Mouse (Mus musculus): ENCODE measurements at regions not wholly inside any gene's neighbourhood (a gene's known extent, or its start where the extent isn't known, plus 50 kb on each side); places are given as distances from the start of the nearest gene placed in this dataset.
"Not testable (repeated sequence)": the region's sequence is repeated elsewhere in the genome, so short reads cannot be mapped to it uniquely, and the experiment has no call there.

DNA sequence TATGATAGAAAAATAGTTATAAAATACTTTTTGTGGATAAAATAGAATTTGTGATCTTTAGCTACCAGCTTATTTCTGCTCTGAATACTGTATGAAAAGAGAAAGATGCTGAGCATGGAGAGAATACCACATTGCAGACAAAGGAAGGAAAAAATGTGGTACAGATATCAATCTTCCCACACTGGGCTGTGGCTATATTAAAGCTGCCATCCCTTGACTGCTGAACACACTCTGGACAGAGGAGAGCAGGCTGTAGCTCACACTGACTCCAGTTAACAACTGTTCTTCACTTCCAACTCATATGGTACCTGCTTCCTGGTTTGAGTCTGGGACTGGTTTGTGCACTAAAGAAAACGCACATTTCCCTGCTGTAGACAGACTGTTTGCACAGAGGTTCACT, 76.7 kb upstream of the Try4 start:
- no peak for DNase-seq (ENCODE audit: low read depth, low spot score)

DNA sequence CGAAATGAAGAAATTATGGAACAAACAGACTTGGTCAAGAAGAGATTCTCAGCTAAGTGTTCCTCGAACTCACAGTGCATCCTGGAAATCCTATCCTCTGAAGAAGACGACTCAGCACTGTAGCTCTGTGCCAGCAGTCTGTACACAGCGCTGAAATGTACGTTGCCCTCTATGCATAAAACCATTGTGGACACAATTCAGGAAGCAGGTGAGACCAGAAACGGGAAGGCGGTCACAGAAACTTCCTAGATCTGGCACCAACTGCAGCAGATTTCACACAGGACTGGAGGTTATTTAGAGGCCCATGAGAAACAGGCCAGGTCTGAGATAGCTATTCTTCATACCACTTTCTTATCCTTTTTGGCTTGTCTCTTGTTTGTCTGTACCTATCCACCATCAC, 83.7 kb upstream of the Try4 start:
- DNase-seq (ENCODE audit: low read depth, low spot score) = no peak

DNA sequence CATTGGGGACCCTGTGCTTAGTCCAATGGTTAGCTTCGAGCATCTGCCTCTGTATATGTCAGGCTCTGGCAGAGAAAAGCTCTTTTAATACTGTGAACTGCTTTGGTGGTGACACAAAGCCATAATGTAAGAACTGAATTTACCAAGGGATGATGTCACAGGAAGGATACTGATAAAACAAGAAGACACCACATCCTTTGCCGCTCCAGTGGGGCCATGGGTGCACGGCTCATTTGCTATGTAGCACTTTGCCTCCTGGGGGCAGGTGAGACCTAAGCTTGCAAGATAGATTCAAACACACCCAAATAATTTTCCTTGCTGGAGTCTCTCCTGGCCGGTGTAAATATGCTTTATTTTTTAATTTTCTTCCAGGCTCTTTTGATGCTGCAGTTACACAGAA, 86.2 kb upstream of the Try4 start:
- DNase-seq (ENCODE audit: low read depth, low spot score) = no peak

DNA sequence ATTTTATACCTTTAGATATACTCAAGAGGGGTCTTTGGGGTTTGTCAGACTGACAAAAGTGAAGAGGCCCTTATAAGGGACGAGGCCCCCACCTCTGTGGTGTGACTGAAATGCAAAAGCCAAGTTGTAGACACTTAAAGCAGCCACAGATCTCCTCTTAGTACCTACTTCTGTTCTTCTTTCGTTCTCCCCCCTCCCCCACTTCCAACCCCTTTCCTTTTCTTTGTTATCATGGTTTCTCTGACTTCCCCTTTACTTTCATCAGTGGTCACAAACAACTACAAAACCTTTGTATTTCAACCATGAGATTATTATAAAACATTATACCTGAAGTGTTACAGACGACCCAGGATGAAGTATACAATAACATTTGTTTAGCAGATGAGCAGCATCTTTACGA, 96.2 kb upstream of the Try4 start:
- no peak for DNase-seq (ENCODE audit: low read depth, low spot score)

DNA sequence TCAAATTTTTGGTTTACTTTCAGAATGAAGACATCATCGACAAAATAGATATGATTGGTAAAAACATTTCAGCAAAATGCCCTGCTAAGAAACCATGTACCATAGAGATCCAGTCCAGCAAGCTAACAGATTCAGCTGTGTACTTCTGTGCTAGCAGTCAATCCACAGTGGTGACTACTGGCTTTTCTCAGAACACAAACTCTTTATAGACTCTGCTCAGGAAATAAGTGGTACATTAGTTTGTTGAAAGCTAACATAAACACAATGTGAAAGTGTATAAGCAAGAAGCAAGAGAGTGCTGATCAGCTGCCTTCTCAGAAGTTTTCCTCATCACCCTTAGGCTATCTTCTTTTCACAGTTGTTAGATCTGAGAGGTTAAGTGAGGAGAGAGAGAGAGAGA, 99.2 kb upstream of the Try4 start:
- no peak for DNase-seq (ENCODE audit: low read depth, low spot score)

DNA sequence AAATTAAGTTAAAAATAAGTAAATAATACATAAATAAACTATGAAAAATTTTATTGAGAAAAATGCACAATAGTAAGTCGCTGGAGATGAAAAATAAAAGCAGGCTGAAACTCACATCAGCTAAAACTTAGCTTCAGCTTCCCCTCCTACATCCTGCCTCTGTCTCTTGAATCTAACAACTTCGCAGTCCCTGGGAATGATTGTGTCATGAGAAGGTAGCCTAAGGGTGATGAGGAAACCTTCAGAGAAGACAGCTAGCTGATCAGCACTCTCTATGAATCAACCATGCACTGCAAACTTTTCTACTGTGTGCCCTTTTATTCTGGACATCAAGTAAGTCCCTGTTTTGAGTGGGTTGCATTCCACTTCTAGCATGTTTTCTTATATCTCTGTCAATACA, 99.8 kb upstream of the Try4 start:
- DNase-seq (ENCODE audit: low read depth, low spot score) = no peak

DNA sequence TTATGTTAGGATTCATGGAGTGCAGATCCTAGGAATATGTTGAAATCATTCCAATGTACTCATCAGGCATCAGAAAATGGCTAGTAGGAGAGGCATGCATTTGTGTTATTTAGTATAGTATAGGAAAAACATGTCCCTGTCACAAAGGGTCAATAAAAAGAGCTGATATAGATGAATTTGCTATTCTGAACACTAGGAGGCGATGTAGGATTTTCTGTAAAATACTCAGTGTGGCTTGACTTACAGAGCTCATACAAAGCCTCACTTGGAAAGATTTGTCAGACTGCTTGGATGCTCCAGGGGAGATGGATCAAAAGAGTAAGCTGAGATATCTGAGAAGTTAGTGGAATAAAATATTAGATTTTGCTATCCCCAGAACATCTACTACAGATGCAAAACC, 107.6 kb upstream of the Try4 start:
- DNase-seq (ENCODE audit: low read depth, low spot score) = no peak

DNA sequence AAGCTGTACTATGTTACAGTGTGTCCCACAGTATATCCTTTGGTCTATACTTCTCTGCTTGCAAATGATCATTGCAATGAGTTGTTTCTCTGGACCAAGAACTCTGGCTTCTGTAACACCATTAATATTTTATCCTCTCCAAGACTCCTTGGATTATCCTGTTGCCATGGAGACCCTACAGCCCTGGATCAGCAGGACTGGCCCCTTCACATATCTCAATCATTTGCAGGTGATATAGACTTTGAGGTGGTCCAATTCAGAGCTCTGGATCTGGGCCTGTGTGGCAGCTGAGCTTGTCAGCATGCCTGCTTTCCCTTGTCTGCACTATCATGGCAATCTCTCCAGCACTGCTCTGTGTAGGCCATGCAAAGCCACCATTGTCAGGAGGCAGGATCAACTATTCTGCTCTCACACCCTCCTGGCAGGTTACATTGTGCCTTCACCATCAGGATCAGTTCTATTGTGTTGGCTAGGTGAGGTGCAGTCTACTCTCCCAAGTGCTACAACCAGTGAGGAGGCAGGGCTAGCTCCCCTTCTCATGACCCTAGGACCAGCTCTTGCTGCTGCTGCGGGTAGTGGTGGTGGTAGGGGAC, 110.2 kb upstream of the Try4 start:
- no peak for DNase-seq (ENCODE audit: low read depth, low spot score)

DNA sequence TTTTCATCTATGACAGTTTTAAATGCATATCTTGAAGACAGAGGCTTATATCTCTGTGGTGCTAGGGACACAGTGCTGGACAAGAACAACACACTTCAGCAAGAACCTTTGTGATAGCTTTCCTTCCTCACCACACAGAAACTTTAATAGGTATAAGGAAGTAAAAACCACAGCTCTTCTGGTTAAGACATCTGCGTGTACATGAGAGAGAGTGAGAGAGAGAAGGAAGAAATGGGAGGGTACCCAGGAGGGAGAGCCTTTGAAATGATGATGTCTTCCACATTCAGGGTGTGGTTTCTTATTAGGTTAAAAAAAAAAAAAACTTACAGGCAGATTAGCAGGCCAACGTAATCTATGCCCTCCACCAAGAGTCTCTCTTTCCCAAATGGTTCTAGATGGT, 113.2 kb upstream of the Try4 start:
- DNase-seq (ENCODE audit: low read depth, low spot score) = no peak

DNA sequence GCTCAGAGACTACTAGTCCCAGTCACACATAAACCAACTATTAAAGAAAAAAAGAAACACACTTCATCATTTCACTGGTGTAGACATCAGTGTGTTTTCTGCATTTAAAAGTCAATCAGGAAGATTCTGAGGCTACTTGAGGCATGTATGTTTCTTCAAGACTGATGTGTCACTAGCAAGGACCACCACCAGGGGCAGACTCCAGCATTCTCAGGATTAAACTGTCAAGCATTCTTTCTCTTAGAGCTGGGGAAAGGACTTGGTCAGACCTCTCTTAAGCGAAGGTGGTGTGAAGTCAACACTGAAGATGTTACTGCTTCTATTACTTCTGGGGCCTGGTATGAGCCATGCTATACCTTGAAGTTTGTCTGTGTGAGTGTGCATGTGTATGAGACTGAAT, 114.1 kb upstream of the Try4 start:
- DNase-seq (ENCODE audit: low read depth, low spot score) = no peak

DNA sequence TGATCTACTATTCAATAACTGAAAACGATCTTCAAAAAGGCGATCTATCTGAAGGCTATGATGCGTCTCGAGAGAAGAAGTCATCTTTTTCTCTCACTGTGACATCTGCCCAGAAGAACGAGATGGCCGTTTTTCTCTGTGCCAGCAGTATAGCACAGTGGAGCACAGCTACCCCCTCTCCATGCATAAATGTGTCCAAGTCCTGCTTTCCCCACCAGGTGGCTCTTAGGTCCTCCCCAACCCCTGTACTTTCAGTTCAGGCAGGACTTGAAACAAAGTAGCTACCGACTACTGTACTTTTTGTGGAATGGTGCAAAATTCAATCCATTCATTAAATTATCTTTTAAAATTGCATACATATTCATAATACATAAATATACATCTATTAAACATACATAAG, 123.2 kb upstream of the Try4 start:
- no peak for DNase-seq (ENCODE audit: low read depth, low spot score)

DNA sequence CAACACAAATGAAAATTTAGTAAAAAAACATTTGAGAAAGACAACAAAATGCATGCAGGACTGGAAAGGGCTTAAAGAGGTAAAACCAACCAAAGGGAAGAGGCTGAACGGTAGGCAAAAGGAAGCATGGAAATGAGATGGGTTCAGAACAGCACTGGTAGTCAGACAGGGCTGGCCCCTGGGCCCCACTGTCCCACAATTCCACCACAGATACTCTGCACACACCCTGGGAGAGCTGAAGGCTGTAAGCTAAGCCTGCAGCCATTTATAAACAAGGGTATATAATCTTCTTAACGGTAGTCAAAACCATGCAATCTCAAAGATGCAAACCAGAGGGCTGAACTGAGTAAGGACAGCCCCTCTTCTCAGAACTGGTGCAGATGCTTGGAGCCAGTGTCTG, 124.0 kb upstream of the Try4 start:
- DNase-seq (ENCODE audit: low read depth, low spot score) = no peak

DNA sequence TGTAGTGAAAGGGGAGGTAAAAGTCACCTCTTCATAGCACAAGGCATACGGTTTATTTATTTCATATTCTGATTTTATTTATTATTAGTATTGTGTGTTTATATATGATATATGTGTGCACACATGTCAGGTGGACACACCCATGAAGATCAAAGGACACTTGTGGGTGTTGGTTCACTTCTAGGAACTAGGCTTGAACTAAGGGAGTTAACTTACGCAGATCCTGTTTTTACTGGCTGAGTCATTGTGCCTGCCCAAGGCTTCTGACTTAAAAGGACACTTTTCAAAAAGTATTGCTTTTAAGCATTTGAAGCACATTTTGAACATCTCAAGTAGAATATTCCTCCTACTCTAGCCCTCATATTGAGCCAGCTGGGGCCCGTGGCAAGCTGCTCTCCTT, 124.9 kb upstream of the Try4 start:
- DNase-seq (ENCODE audit: low read depth, low spot score) = no peak

DNA sequence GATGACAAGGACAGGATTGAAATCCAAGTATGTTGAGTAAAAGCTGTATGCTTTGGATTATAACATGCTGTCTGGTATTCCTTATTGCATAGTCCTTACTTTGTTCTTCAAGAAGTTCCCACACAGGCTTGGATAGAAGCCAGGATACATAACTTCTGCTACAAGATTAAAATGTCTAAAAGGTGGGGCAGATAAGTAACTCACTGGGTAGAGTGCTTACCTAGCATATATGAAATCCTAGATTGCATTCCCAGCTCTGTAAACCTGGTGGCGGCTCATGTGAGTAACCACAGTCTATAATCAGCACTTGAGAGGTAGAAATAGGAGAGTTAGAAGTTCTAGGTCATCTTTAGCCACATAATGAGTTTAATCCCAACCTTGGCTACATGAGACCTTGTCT, 126.0 kb upstream of the Try4 start:
- no peak for DNase-seq (ENCODE audit: low read depth, low spot score)

DNA sequence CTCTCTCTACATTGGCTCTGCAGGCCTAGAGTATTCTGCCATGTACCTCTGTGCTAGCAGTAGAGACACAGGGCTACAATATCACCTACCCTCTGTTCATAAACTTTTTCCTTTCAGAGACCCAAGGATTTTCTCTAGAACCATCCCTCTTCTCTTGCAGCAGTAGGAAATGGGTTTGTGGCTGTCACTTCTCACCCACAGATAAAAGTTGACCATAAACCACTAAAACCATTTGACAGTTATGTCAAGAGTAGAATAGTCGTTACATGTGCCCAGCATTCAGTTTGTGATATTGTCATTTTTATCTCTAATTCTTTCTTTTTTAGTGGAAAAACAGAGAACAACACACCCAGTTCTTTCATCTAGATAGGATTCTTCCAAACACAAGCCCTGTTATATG, 128.2 kb upstream of the 2210010C04Rik start:
- no peak for DNase-seq (ENCODE audit: low read depth, low spot score)

DNA sequence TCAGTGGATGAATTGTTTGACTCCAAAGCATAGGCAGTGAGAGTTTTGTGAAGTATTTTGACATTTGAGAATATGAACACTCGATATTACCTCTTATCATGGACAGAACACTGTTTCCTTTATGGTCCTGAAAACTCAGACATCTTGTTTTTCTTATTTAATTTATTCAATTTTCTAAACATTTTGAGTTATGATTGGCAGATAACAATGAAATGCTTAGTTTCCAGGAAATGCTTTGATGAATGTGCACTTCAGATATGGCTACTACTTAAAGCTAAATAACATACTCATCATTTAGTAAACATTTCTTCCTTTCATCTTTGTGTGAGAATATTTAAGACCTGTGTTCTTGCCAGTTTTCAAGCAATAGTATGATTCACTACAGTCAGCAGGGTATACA, 126.4 kb upstream of the 2210010C04Rik start:
- no peak for DNase-seq (ENCODE audit: low read depth, low spot score)

DNA sequence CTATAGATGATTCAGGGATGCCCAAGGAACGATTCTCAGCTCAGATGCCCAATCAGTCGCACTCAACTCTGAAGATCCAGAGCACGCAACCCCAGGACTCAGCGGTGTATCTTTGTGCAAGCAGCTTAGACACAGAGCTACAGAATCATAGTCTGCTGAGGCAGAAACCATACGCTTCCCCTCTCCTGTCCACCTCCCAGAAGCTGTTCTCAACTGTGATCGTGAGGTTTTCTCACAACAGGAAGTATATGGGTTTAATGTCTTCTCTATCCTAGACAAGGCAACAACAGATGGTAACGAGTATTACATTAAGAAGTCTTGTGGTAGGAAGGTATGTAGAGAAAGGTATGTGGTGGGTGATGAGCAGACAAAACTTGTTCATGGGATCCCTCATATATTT, 116.8 kb upstream of the 2210010C04Rik start:
- DNase-seq (ENCODE audit: low read depth, low spot score) = no peak

DNA sequence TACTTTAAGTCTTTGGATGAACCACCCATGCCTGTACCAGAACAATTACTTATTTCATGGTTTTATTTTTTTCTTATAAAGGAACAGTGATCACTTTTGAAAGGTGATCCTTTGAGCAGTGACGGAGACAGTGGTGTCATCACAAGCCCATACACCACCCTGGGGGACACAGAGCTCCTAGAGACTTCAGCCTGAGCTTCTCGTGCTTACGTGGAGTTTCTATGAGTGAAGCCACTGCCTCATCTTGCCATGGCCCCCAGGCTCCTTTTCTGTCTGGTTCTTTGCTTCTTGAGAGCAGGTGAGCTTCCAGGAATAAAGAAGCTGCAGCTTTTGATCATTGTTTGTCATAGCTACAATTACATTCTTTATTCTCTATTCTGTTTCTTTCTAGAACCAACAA, 116.2 kb upstream of the 2210010C04Rik start:
- DNase-seq (ENCODE audit: low read depth, low spot score) = no peak

DNA sequence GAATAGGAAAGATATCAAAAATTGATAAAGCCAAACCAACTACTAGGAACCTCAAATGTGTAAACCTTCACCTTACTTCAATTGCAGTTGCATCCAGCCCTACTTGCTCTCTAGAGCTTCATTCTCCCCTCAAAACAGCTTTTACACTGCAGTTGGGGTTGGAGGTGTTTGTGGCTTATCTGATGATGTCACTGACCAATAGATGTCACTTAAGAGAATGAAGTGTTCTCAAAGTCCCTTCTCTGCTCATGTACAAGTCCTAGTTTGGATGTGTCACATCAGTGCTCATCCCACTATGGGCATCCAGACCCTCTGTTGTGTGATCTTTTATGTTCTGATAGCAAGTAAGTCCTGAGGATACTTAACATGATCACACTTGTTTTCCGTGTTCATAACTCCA, 105.6 kb upstream of the 2210010C04Rik start:
- no peak for DNase-seq (ENCODE audit: low read depth, low spot score)

DNA sequence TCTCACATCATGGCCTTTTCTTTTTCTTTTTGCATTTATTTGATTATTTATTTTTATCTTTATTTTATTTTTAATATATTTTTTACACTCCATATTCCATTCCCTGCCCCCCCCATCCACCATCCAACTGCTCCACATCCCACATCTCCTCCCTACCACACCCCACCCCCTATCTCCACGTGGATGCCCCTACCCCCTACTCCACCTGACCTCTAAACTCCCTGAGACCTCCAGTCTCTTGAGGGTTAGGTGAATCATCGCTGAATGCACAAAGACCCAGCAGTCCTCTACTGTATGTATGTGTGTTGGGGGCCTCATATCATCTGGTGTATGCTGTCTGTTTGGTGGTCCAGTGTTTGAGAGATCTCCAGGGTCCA, 102.1 kb upstream of the 2210010C04Rik start:
- not testable (repeated sequence) for DNase-seq (ENCODE audit: low read depth, low spot score)

DNA sequence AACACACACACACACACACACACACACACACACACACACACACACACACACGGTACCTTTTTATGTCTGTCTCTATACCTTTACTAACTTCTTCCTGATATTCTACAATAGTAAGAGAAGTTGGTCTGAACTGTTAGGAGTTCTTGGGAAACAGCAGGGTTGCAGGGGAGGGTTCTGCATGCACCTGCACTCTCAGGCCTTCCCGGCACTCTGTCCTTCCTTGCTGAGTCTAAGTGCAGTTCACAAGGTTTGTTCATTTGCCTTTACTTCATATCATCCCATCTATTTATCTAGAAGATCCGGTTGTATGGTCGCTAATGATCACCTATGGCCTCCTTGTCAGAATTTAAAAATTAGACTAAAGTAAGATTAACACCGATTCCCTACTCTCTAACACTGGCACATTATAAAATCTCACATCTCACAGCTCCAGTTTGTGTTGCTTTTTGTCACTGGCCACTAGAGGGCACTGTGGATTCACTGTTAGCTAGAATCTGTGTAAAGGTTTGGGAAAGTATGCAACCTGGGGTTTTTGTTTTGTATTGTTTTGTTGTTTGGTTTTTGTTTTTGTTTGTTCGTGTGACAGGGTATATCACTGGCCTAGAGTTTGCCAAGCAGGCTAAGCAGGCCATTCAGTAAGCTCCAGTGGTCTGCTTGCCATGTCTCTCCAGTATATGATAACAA, 101.5 kb upstream of the 2210010C04Rik start:
- DNase-seq (ENCODE audit: low read depth, low spot score) = peak; percentile 53

DNA sequence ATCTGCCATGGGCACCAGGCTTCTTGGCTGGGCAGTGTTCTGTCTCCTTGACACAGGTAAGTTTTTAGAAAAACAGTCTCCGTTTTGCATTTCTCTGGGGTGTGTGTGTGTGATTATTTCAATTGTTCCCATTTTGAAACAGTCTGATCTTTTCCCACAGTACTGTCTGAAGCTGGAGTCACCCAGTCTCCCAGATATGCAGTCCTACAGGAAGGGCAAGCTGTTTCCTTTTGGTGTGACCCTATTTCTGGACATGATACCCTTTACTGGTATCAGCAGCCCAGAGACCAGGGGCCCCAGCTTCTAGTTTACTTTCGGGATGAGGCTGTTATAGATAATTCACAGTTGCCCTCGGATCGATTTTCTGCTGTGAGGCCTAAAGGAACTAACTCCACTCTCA, 99.9 kb upstream of the 2210010C04Rik start:
- DNase-seq (ENCODE audit: low read depth, low spot score) = no peak

DNA sequence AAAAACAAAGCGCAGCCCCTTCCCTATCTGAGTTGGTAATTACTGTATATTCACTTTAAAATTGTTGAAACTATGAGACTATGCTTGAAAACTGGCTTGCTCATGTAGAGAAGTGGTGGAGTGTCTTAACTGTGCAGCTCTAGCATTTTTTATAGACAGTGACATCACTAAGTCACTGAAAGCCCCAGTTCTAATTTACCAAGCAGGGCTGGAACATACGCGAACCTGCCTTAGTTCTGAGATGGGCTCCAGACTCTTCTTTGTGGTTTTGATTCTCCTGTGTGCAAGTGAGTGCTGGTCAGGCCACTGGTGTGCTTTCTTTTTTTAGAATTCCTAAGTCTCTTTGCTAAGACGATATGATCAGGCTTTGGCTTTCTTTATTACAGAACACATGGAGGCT, 94.6 kb upstream of the 2210010C04Rik start:
- DNase-seq (ENCODE audit: low read depth, low spot score) = no peak

DNA sequence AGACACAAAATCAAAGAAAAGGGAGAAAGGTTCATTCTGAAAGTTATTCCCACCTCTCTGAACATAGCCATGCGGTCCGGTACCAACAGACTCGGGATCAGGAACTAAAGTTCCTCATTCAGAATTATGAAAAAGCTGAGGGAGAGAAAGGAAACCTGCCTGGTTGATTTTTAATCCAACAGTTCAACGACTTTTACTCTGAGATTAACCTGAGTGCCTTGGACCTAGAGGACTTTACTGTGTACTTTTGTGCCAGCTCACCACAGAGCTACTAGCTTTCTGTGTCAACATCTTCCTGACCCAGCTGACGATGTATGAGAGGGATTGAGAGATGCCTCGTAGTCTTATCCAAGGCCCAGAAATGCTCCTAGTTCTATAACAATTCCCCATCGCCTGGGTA, 92.5 kb upstream of the 2210010C04Rik start:
- DNase-seq (ENCODE audit: low read depth, low spot score) = no peak
